Mouse (Mus musculus) lung, adult 2 months (tissue): ENCODE data around the gene Mul1.

Experiments used
- CTCF ChIP-seq: fragments of 200-500 bp; IDR thresholded peaks from 2 replicates; pipeline ENCODE4 v1.5.1; 2011; ENCODE audit warnings: mild to moderate bottlenecking, low read length, control low read depth; ENCODE audit not compliant: insufficient read depth
- POLR2A ChIP-seq: fragments of 200-500 bp; IDR thresholded peaks from 2 replicates; pipeline ENCODE4 v1.6.1; 2011; ENCODE audit warnings: low read depth, mild to moderate bottlenecking, control low read depth, low read length, borderline replicate concordance; ENCODE audit errors: extremely low read depth

DNA sequence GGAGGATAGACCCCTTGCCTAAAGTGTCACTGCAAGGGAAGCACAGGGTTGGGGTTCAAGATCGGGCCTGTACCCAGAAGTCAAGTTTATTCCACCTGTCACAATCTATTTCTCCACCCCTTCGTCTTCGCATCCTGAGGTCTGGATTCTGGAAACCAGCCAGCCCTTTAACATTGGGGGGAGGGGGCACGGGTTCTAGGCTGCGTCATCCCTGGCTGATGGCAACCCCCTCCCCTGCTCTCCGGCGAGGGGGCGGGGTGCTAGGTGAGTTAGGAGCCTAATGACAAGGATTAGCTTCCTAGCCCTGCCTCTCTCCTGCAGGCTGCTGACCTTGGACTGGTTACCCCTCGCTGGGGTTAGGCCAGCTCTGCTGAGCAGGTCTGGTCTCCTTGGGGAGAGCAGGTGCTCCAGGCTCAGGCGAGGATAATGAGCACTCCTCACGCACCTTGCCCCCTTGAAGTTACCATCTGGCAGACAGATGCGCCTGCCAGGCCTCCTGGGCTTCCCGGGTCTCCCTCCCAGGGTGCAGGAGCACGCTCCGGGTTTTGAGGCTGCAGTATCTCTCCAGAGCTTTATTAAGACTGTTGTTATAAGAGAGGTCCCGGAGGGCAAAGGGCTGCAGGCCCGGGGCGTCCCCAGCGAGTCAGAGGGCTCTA lies 18.8 kb downstream of the Mul1 start:
- no peak for TF ChIP-seq CTCF
- no peak for TF ChIP-seq POLR2A
